In genomic region chr9:95637271-95638181, GRCm38 (mm10) we compare ENCODE assay signal across 8 mouse cellular contexts. TPM values are rescaled to one million over a fixed set of nuclear protein-coding genes. Genes with fewer than 3 reads are reported as not detected.
A peak's percentile ranks its signal among the peaks of the same experiment; 100 is the strongest.
DNase-seq lines count a peak whose midpoint lies in the region; ATAC-seq lines count a peak whose summit lies in the region.

Pcolce2 (plus strand) TSS chr9:95637601.

- peak within 1 kb of the TSS; percentile 6; the same call in 1 of the 2 replicates for H3K27ac ChIP-seq in embryonic facial prominence, embryonic 11.5 days (replicated peaks; ENCODE audit: low read depth, low read length)
- H3K27ac ChIP-seq in heart, embryonic 11.5 days (ENCODE audit: low read depth, low read length) = no peak within 1 kb of the TSS
- peak within 1 kb of the TSS; percentile 45; the same call in 1 of the 2 replicates for H3K27ac ChIP-seq in liver, embryonic 12.5 days
- H3K27ac ChIP-seq in neural tube, embryonic 15.5 days (replicated peaks) = peak within 1 kb of the TSS; percentile 46

- no peaks in the 10 kb centered on the region for H3K36me3 ChIP-seq in embryonic facial prominence, embryonic 11.5 days (replicated peaks; ENCODE audit: control insufficient read depth, insufficient read depth, low read depth, low read length)
- H3K36me3 ChIP-seq in heart, embryonic 11.5 days (ENCODE audit: control insufficient read depth, insufficient read depth, low read length) = no peaks in the 10 kb centered on the region
- H3K36me3 ChIP-seq in liver, embryonic 12.5 days = no peaks in the 10 kb centered on the region
- H3K36me3 ChIP-seq in neural tube, embryonic 15.5 days = no peaks in the 10 kb centered on the region

- ATAC-seq in embryonic facial prominence, embryonic 11.5 days (replicated peaks; ENCODE audit: insufficient number of reproducible peaks, low FRiP score, low TSS enrichment, low read depth) = peak; percentile 90
- peak; percentile 68 for ATAC-seq in heart, embryonic 11.5 days (replicated peaks; ENCODE audit: insufficient number of reproducible peaks, low FRiP score, low TSS enrichment)
- peak; percentile 68 for ATAC-seq in liver, embryonic 12.5 days
- peak; percentile 92 for ATAC-seq in neural tube, embryonic 15.5 days (ENCODE audit: low FRiP score)
- no peak for ATAC-seq in erythroid progenitor cell, adult 5-6 weeks (replicated peaks; ENCODE audit: low FRiP score, poor library complexity, severe bottlenecking)

- peak within 1 kb of the TSS; percentile 68 for H3K4me3 ChIP-seq in embryonic facial prominence, embryonic 11.5 days (ENCODE audit: low read depth, low read length)
- peak within 1 kb of the TSS; percentile 67 for H3K4me3 ChIP-seq in heart, embryonic 11.5 days (ENCODE audit: low read depth, low read length)
- peak within 1 kb of the TSS; percentile 58 for H3K4me3 ChIP-seq in liver, embryonic 12.5 days
- H3K4me3 ChIP-seq in neural tube, embryonic 15.5 days (replicated peaks) = peak within 1 kb of the TSS; percentile 59

- peak within 1 kb of the TSS; percentile 86 for H3K9ac ChIP-seq in embryonic facial prominence, embryonic 11.5 days (replicated peaks; ENCODE audit: low read length)
- peak within 1 kb of the TSS; percentile 25 for H3K9ac ChIP-seq in heart, embryonic 11.5 days (ENCODE audit: low read depth, low read length)
- peak within 1 kb of the TSS; percentile 53 for H3K9ac ChIP-seq in liver, embryonic 12.5 days
- H3K9ac ChIP-seq in neural tube, embryonic 15.5 days (replicated peaks) = peak within 1 kb of the TSS; percentile 67

- peak; percentile 25 for DNase-seq in urinary bladder, adult 2 months (ENCODE audit: low spot score)
- DNase-seq in urinary bladder, postnatal 10 days (ENCODE audit: low spot score) = no peak
- peak; percentile 78 for DNase-seq in embryonic facial prominence, embryonic 11.5 days (ENCODE audit: low spot score)
- peak; percentile 25 to 26 for DNase-seq in kidney, adult 8-10 months

- WGBS in embryonic facial prominence, embryonic 11.5 days = 1% methylated on average over 64 of the region's 71 CpGs
- under 1% methylated on average over 68 of the region's 71 CpGs for WGBS in heart, embryonic 11.5 days (ENCODE audit: insufficient replicate concordance)
- WGBS in liver, embryonic 12.5 days (ENCODE audit: insufficient replicate concordance) = 3% methylated on average over 68 of the region's 71 CpGs
- WGBS in neural tube, embryonic 15.5 days = under 1% methylated on average over 57 of the region's 71 CpGs

- no peaks in the 10 kb centered on the region for H3K4me1 ChIP-seq in embryonic facial prominence, embryonic 11.5 days (ENCODE audit: control insufficient read depth, insufficient read depth, low read length)
- H3K4me1 ChIP-seq in heart, embryonic 11.5 days (ENCODE audit: control insufficient read depth, insufficient read depth, low read length) = peaks cover 3% of the 10 kb centered on the region; the same call in 1 of the 2 replicates
- H3K4me1 ChIP-seq in liver, embryonic 12.5 days = 0 out of 2 replicates have a peak, but pooled peaks cover 7% of the 10 kb centered on the region
- peaks cover 7% of the 10 kb centered on the region; the same call in 1 of the 2 replicates for H3K4me1 ChIP-seq in neural tube, embryonic 15.5 days

- no peaks in the 10 kb centered on the region for H3K27me3 ChIP-seq in embryonic facial prominence, embryonic 11.5 days (ENCODE audit: control insufficient read depth, insufficient read depth, low read length)
- H3K27me3 ChIP-seq in heart, embryonic 11.5 days (ENCODE audit: control insufficient read depth, insufficient read depth, low read length) = peaks cover 21% of the 10 kb centered on the region
- H3K27me3 ChIP-seq in liver, embryonic 12.5 days (replicated peaks) = peaks cover 53% of the 10 kb centered on the region
- H3K27me3 ChIP-seq in neural tube, embryonic 15.5 days (replicated peaks) = peaks cover 16% of the 10 kb centered on the region; the same call in 1 of the 2 replicates

- H3K9me3 ChIP-seq in embryonic facial prominence, embryonic 11.5 days (replicated peaks; ENCODE audit: control insufficient read depth, low read length) = no peaks in the 10 kb centered on the region
- no peaks in the 10 kb centered on the region for H3K9me3 ChIP-seq in heart, embryonic 11.5 days (replicated peaks; ENCODE audit: control insufficient read depth, low read length)
- H3K9me3 ChIP-seq in liver, embryonic 12.5 days (replicated peaks) = no peaks in the 10 kb centered on the region
- no peaks in the 10 kb centered on the region for H3K9me3 ChIP-seq in neural tube, embryonic 15.5 days (replicated peaks)

- H3K4me2 ChIP-seq in embryonic facial prominence, embryonic 11.5 days (ENCODE audit: low read depth, low read length) = peak within 1 kb of the TSS; percentile 95
- H3K4me2 ChIP-seq in heart, embryonic 11.5 days = peak within 1 kb of the TSS; percentile 75
- H3K4me2 ChIP-seq in liver, embryonic 12.5 days = peak within 1 kb of the TSS; percentile 72
- peak within 1 kb of the TSS; percentile 97 for H3K4me2 ChIP-seq in neural tube, embryonic 15.5 days

RNA-seq across cellular contexts. Expression of gene Pcolce2, which starts in this region (rescaled TPM):
- 3.4 and 10.0 TPM in 2 replicates for polyA plus RNA-seq in urinary bladder, adult 2 months (2012; rRNA removed)
- polyA plus RNA-seq in embryonic facial prominence, embryonic 11.5 days (2014; fragmentation: Nextera tagmentation; extraction: Ambion mirVana) = 4.7 and 6.3 TPM in 2 replicates
- polyA plus RNA-seq in heart, embryonic 11.5 days (2014; fragmentation: Nextera tagmentation; extraction: Ambion mirVana) = 1.8 and 1.9 TPM in 2 replicates
- polyA plus RNA-seq in liver, embryonic 12.5 days (2016; fragmentation: Nextera tagmentation; extraction: Ambion mirVana) = 10.1 and 12.1 TPM in 2 replicates
- polyA plus RNA-seq in neural tube, embryonic 15.5 days (2015; fragmentation: Nextera tagmentation; extraction: Ambion mirVana) = 3.3 and 5.5 TPM in 2 replicates
- not detected in 2 replicates for total RNA-seq in erythroid progenitor cell, adult 5-6 weeks (2015; ENCODE audit: low replicate concordance)
- not detected in 2 replicates for total RNA-seq in erythroid progenitor cell, adult 5-6 weeks (2017; ENCODE audit: low replicate concordance)

Comparison
In these comparisons a context has a peak if more than half of its experiments do, and no peak if none do; other contexts are left out.
1. H3K9ac ChIP-seq: peak in every context shown above with its lines; median percentile 86 in embryonic facial prominence, embryonic 11.5 days; 67 in neural tube, embryonic 15.5 days; 53 in liver, embryonic 12.5 days; 25 in heart, embryonic 11.5 days.